Mouse (Mus musculus) G1E (cell line): ENCODE results near the gene Ercc4. TPM values are rescaled to one million over a fixed set of nuclear protein-coding genes. Genes with fewer than 3 reads are reported as not detected.

ENCODE experiments used
- ATAC-seq: 2 replicates; pipeline ENCODE4 v1.8.0; 2016; ENCODE audit warnings: mild to moderate bottlenecking; ENCODE audit not compliant: insufficient number of reproducible peaks, poor library complexity, low FRiP score, severe bottlenecking; ENCODE audit errors: extremely low read depth
- DNase-seq: peaks from one replicate; pipeline ENCODE4 v3.0.0; 2012; ENCODE audit warnings: low spot score
- H3K27me3 ChIP-seq: 2 replicates; pipeline ENCODE4 v1.6.1; 2012; ENCODE audit warnings: mild to moderate bottlenecking, low read length, inconsistent platforms; ENCODE audit not compliant: insufficient read depth
- H3K36me3 ChIP-seq: replicated peaks from 2 replicates; pipeline ENCODE3; 2012; ENCODE audit warnings: mild to moderate bottlenecking, inconsistent platforms
- H3K4me1 ChIP-seq: 2 replicates; pipeline ENCODE4 v1.6.1; 2012; ENCODE audit warnings: low read depth, low read length, inconsistent platforms, mixed read lengths; ENCODE audit not compliant: insufficient read depth
- H3K4me3 ChIP-seq: 2 replicates; pipeline ENCODE4 v1.5.1; 2012; ENCODE audit warnings: low read depth, mild to moderate bottlenecking, inconsistent platforms, low read length, moderate library complexity, mixed read lengths
- H3K9me3 ChIP-seq: replicated peaks from 2 replicates; pipeline ENCODE4 v1.6.1; 2012; ENCODE audit warnings: inconsistent platforms
- GATA1 ChIP-seq: IDR thresholded peaks from 2 replicates; pipeline ENCODE4 v1.6.1; 2012; ENCODE audit warnings: borderline replicate concordance, low read length, inconsistent platforms, mixed read lengths
- GATA2 ChIP-seq: IDR thresholded peaks from 2 replicates; pipeline ENCODE4 v1.6.1; 2012; ENCODE audit warnings: low read depth, low read length, inconsistent platforms, borderline replicate concordance
- POLR2AphosphoS5 ChIP-seq: IDR thresholded peaks from 2 replicates; pipeline ENCODE4 v1.6.1; 2012; ENCODE audit warnings: low read depth, low read length, inconsistent platforms; ENCODE audit not compliant: insufficient replicate concordance
- TAL1 ChIP-seq: conservative IDR thresholded peaks from 2 replicates; pipeline ENCODE4 v1.6.1; 2012; ENCODE audit warnings: low read depth, low read length, inconsistent platforms, mixed read lengths
- polyA plus RNA-seq: library from polyadenylated mRNA; stranded (reverse); fragments of >175 nt; gene quantifications from 2 replicates; pipeline ENCODE4 v1.2.3, GENCODE M21; 2012
- total RNA-seq, 2 experiments: library from RNA; stranded (forward) in 1 of 2; stranded (reverse) in 1 of 2; fragments of 200-1000 nt in 1 of 2; fragments of >200 nt in 1 of 2; fragmentation: Nextera tagmentation in 1 of 2; gene quantifications; 2 replicates each; pipeline ENCODE4 v1.2.3; 2014 to 2017

Gene Ercc4
- total and polyA plus RNA-seq, 3 experiments: 7.8 to 35.9 (median 15.2) TPM

DNA sequence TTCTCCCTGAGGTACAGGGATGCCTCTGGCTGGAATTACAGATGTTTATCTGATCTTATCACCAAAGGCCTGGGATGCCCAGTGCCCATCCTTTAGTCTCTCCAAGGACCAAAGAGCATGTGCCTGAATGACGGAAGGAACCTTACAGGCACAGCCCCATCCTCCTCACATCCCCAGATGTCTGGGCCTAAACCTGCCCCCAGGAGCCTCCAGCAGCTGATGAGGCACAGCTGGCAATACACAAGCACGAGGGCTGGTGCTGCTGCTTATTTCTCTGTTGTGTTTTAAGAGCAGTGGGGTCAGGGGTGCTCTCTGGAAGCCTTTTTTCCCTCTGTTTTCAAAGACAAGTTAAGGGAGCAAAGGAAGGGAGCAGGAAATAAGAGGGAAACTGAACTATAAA is 89.7 kb downstream of the Ercc4 start:
- no peak overlapping the region for H3K4me3 ChIP-seq
- DNase-seq: no peak
- TF ChIP-seq POLR2AphosphoS5 (no peak), TAL1 (no peak), GATA1 (no peak), GATA2 (no peak)
- H3K4me1 ChIP-seq: no peaks in the 10 kb centered on the region
- peaks cover 12% of the 10 kb centered on the region for H3K27me3 ChIP-seq
- H3K9me3 ChIP-seq: no peaks in the 10 kb centered on the region
- ATAC-seq: no peak
- H3K36me3 ChIP-seq: no peaks in the 10 kb centered on the region

Other genes with a start within 250 kb of the Ercc4 start
- 8.7 and 12.1 TPM in 2 replicates for gene Mrtfb, start 146.8 kb downstream of the Ercc4 start, total RNA-seq (2014; fragmentation: Nextera tagmentation)
- 4.8 and 5.6 TPM in 2 replicates for gene Mrtfb, start 146.8 kb downstream of the Ercc4 start, total RNA-seq (2017)
- 0.96 and 2.1 TPM in 2 replicates for gene Mrtfb, start 146.8 kb downstream of the Ercc4 start, polyA plus RNA-seq